Mouse (Mus musculus) spleen, adult 10 weeks (tissue): Measurements from ENCODE around the gene Ttc3. TPM values are rescaled to one million over a fixed set of nuclear protein-coding genes. Genes with fewer than 3 reads are reported as not detected.

Experiments used
- polyA plus RNA-seq: library from polyadenylated mRNA; stranded (reverse); fragments of 350-450 nt; fragmentation: Illumina TruSeq; extraction: RNeasy Lipid Tissue Mini Kit (QIAGEN cat#74804); gene quantifications from one replicate; pipeline ENCODE4 v1.2.3, GENCODE M21; 2015; ENCODE audit warnings: low replicate concordance; ENCODE audit not compliant: insufficient read depth

The Ttc3 gene
- 55.5 TPM for polyA plus RNA-seq

DNA sequence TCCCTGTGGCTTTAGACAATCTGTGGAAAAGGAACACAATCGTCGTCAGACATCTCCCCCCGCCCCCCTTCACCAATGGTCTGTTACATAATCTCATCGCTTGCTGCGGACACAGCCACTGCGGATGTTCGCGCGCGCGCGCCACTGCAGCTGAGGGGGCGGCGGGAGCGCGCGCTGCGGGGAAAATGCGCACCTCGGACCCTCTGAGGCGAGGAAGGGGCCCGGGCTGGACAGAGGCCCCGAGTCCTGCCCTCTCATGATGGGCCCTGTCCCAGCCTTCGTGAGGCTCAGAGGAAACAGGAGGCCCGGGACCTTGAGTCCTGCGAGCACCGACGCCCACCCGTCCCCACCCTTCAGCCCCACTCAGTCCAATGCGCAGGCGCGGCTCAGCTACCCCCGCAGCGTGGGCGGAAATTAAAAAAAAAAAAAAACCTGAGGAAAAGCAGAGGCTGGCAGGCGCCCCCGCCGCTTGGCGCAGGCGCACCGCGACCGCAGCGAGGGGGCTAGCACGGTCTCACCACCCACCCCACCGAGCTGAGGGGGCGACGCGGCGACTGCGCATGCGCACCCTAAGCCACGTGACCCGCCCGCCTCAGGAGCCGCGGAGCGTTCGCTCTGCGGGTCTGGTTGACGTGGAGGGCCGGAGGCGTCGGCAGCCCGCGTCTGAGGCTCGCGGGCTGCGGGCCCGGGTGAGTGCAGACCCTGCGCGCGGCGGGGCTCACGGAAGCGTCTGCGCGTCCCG, at the start of gene Ttc3:
Gene Ttc3 (plus strand): TSS at position 446 of the 742 bp plus-strand sequence.

DNA sequence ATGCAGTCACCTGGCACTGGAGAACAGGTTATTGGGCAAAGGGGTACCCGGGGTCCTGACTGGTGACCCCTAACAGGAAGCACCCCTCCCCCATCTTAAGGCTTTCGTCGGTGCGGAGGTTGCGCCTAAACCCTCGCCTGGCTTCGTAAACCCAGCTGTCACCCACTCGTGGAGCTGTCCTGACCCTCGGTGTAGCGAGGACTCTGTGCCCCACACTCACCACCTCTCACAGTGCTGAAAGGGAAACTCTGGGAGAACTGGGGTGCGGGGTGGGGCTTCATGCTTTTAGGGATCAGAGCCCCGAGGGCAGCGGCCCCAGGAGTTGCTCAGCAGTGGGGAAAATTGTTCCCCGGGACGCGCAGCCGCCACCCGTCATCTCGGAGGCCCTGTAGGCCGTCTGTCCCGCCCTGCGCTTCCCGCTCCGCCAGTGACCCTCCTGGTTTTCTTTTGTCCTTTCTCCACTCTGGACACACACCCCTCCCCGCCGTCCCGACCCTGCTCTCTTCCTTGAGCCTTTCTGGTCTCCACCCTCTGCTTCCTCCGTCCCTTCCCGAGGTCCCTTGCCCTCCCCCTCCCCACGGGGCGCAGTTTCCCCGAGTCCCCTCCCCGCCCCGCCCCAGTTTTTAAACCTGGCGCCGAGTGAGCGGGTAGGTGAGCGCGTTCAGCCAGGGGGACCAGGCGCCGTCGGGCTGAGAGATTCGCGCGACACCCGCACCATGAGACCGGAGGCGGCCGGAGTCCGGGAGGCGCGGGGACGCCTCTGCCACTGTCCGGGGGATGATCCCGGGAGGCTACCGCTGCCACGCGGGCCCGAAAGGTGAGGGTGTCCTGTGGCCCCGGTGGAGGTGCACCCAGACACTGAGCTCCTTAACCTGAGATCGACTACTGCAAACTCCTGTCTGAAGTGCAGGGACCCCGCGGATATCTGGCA, 42.4 kb upstream of the Ttc3 start, which contains the start of gene Ripply3:
Gene Ripply3 (plus strand): TSS at position 640 of the 931 bp plus-strand sequence.

DNA sequence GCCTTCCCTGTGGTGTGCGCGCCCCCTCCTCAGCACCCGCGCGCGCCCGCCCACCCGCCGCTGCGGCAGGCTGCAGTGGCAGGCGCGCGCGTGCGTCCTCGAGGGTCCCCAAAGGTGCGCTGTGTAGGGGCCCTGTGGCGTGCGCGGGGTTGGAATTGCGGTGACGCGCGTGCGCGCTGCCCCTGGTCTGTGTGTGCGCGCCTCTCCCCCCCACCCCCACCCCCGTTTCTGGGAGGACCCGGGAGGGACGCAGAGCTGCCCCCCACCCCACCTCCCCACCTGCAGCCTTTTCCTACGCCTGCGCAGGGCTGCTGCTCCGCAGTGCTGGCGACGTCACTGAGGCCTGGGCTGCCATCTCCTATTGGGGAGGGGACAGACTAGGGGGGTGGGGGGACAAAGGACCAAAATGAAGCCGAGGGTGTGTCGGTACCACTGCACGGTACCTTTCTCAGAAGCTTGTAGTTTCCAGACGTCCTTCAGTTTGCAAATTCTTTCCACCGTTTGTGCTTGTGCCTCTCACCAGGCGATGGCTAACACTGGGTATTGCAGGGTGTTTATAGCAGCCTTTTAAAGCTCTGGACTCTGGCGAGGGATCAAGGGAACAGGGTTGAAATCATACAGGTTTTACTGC, 998 bp downstream of the Ttc3 start, which contains the start of gene Pigp:
Gene Pigp (minus strand): TSS at position 542 of the 631 bp plus-strand sequence.

Other genes with a start within 250 kb of the Ttc3 start
- 17.8 TPM for gene Hlcs, start 57.0 kb upstream of the Ttc3 start, polyA plus RNA-seq
- 3.0 TPM for gene Ripply3, start 42.2 kb upstream of the Ttc3 start, polyA plus RNA-seq
- 97.2 TPM for gene Pigp, start 1.2 kb downstream of the Ttc3 start, polyA plus RNA-seq
- gene Vps26c, start 156.2 kb downstream of the Ttc3 start, polyA plus RNA-seq = 45.3 TPM
- 69.2 TPM for gene Dyrk1a, start 199.4 kb downstream of the Ttc3 start, polyA plus RNA-seq